Mouse (Mus musculus): ENCODE data around the gene Ctsa.

DNA sequence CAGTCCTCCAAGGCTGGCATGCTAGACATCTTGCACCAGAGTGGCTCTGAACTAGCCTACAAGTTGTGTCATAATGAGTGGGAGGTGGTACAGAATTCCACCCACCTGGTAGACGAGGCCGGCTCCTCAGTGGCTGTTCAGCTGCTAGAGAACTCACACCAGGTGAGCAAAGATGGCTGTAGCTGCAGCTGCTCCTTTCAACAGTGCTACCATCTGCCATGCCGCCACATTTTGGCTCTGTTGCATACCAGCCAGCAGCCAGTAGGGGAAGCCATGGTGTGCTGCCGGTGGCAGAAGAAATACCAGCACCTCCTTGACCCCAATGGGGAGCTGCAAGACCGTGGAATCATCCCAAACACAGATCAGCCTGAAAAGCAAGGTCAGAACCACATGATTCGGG is 11.6 kb upstream of the Ctsa start:
- no peak for TF ChIP-seq CTCF (IDR thresholded peaks at IDR 0.05; ENCODE audit: extremely low read depth, insufficient read depth, insufficient read length, insufficient replicate concordance)
- no peak for TF ChIP-seq POLR2A (IDR thresholded peaks at IDR 0.05; ENCODE audit: low read depth, low read length)
